Mouse (Mus musculus) MEL (cell line): ENCODE results near the gene Pip5k1c. TPM values are rescaled to one million over a fixed set of nuclear protein-coding genes. Genes with fewer than 3 reads are reported as not detected.

Experiments
- DNase-seq: peaks from one replicate; pipeline ENCODE4 v3.0.0; 2011; ENCODE audit warnings: low read depth, low spot score
- H3K27ac ChIP-seq: 2 replicates; pipeline ENCODE4 v1.5.1; 2012; ENCODE audit warnings: low read depth, mild to moderate bottlenecking, control low read depth, low read length, moderate library complexity; ENCODE audit not compliant: control insufficient read depth
- H3K27me3 ChIP-seq, 2 experiments: fragments of 150-350 bp in 1 of 2; sonication (generic) in 1 of 2; 2 replicates each; pipeline ENCODE4 v1.6.1; 2012; ENCODE audit warnings: low read length in 2 of 2, mild to moderate bottlenecking in 2 of 2, improper control_type of control experiment in 1 of 2, moderate library complexity in 1 of 2; ENCODE audit not compliant: insufficient read depth in 2 of 2, control insufficient read depth in 1 of 2
- H3K36me3 ChIP-seq, 2 experiments: 2 replicates each; pipeline ENCODE4 v1.6.1; 2012 to 2014; ENCODE audit warnings: low read length in 2 of 2, improper control_type of control experiment in 1 of 2, inconsistent platforms in 1 of 2, mild to moderate bottlenecking in 1 of 2; ENCODE audit not compliant: insufficient read depth in 2 of 2, control insufficient read depth in 1 of 2
- H3K4me1 ChIP-seq, 2 experiments: fragments of 150-350 bp in 1 of 2; sonication (generic) in 1 of 2; 2 replicates each; pipeline ENCODE4 v1.6.1; 2012; ENCODE audit warnings: low read length in 2 of 2, improper control_type of control experiment in 1 of 2, mild to moderate bottlenecking in 1 of 2; ENCODE audit not compliant: insufficient read depth in 2 of 2, control insufficient read depth in 1 of 2
- H3K4me3 ChIP-seq, 2 experiments: fragments of 150-350 bp in 1 of 2; sonication (generic) in 1 of 2; 2 replicates each; pipeline ENCODE4 v1.5.1; 2012; ENCODE audit warnings: low read depth in 2 of 2, low read length in 2 of 2, mild to moderate bottlenecking in 2 of 2, moderate library complexity in 2 of 2, control low read depth in 1 of 2, improper control_type of control experiment in 1 of 2; ENCODE audit not compliant: control insufficient read depth in 1 of 2, insufficient read depth in 1 of 2
- H3K79me2 ChIP-seq: 2 replicates; pipeline ENCODE4 v1.6.1; 2012; ENCODE audit warnings: mild to moderate bottlenecking, low read length, moderate library complexity; ENCODE audit not compliant: control insufficient read depth, poor library complexity, insufficient read depth
- H3K9ac ChIP-seq: 2 replicates; pipeline ENCODE4 v1.6.1; 2012; ENCODE audit warnings: low read depth, mild to moderate bottlenecking, control low read depth, low read length, moderate library complexity; ENCODE audit not compliant: control insufficient read depth, poor library complexity, severe bottlenecking
- H3K9me3 ChIP-seq: fragments of 150-350 bp; sonication (generic); replicated peaks from 2 replicates; pipeline ENCODE4 v1.6.1; 2012; ENCODE audit warnings: mild to moderate bottlenecking, low read length, improper control_type of control experiment, moderate library complexity; ENCODE audit not compliant: insufficient read depth
- BHLHE40 ChIP-seq: IDR thresholded peaks from 2 replicates; pipeline ENCODE4 v1.6.1; 2012; ENCODE audit warnings: low read depth, mild to moderate bottlenecking, inconsistent platforms, low read length, improper control_type of control experiment, borderline replicate concordance
- CHD1 ChIP-seq: IDR thresholded peaks from 2 replicates; pipeline ENCODE4 v1.6.1; 2012; ENCODE audit warnings: low read depth, mild to moderate bottlenecking, inconsistent platforms, low read length, improper control_type of control experiment
- CHD2 ChIP-seq: IDR thresholded peaks from 2 replicates; pipeline ENCODE4 v1.6.1; 2011; ENCODE audit warnings: low read length, improper control_type of control experiment
- CTCF ChIP-seq, 3 experiments: IDR thresholded peaks in 2 of 3; conservative IDR thresholded peaks in 1 of 3; 2 replicates each; pipeline ENCODE4 v1.5.1; 2011 to 2012; ENCODE audit warnings: low read length in 3 of 3, low read depth in 2 of 3, mild to moderate bottlenecking in 2 of 3, improper control_type of control experiment in 1 of 3, inconsistent platforms in 1 of 3, mixed read lengths in 1 of 3, moderate library complexity in 1 of 3; ENCODE audit not compliant: control insufficient read depth in 1 of 3, insufficient read depth in 1 of 3, poor library complexity in 1 of 3, severe bottlenecking in 1 of 3
- ELF1 ChIP-seq: IDR thresholded peaks from 2 replicates; pipeline ENCODE4 v1.6.1; 2014; ENCODE audit warnings: low read depth, mild to moderate bottlenecking, inconsistent platforms, low read length, improper control_type of control experiment, moderate library complexity
- GABPA ChIP-seq: IDR thresholded peaks from 2 replicates; pipeline ENCODE4 v1.6.1; 2012; ENCODE audit warnings: low read depth, mild to moderate bottlenecking, inconsistent platforms, low read length, improper control_type of control experiment, moderate library complexity
- MEF2A ChIP-seq: IDR thresholded peaks from 2 replicates; pipeline ENCODE4 v1.6.1; 2014; ENCODE audit warnings: low read depth, mild to moderate bottlenecking, inconsistent platforms, low read length, improper control_type of control experiment; ENCODE audit not compliant: poor library complexity, insufficient replicate concordance, severe bottlenecking; ENCODE audit errors: extremely low read depth
- MXI1 ChIP-seq: IDR thresholded peaks from 2 replicates; pipeline ENCODE4 v1.6.1; 2011; ENCODE audit warnings: mild to moderate bottlenecking, low read depth, low read length, improper control_type of control experiment
- MYB ChIP-seq: IDR thresholded peaks from 2 replicates; pipeline ENCODE4 v1.6.1; 2011; ENCODE audit warnings: mild to moderate bottlenecking, low read depth, low read length, improper control_type of control experiment
- NRF1 ChIP-seq: IDR thresholded peaks from 2 replicates; pipeline ENCODE4 v1.6.1; 2014; ENCODE audit warnings: low read depth, mild to moderate bottlenecking, inconsistent platforms, low read length, improper control_type of control experiment, moderate library complexity; ENCODE audit not compliant: poor library complexity, insufficient read depth, severe bottlenecking
- POLR2AphosphoS2 ChIP-seq: IDR thresholded peaks from 2 replicates; pipeline ENCODE4 v1.6.1; 2011; ENCODE audit warnings: low read length, improper control_type of control experiment
- RCOR1 ChIP-seq: IDR thresholded peaks from 2 replicates; pipeline ENCODE4 v1.6.1; 2012; ENCODE audit warnings: low read depth, mild to moderate bottlenecking, inconsistent platforms, low read length, improper control_type of control experiment
- SMC3 ChIP-seq: IDR thresholded peaks from 2 replicates; pipeline ENCODE4 v1.6.1; 2011; ENCODE audit warnings: low read depth, low read length, improper control_type of control experiment
- TBP ChIP-seq: IDR thresholded peaks from 2 replicates; pipeline ENCODE4 v1.8.0; 2011; ENCODE audit warnings: low read depth, low read length, improper control_type of control experiment
- TCF12 ChIP-seq: IDR thresholded peaks from 2 replicates; pipeline ENCODE4 v1.6.1; 2014; ENCODE audit warnings: low read depth, mild to moderate bottlenecking, inconsistent platforms, low read length, improper control_type of control experiment, moderate library complexity
- USF1 ChIP-seq: IDR thresholded peaks from 2 replicates; pipeline ENCODE4 v1.6.1; 2014; ENCODE audit warnings: low read depth, mild to moderate bottlenecking, inconsistent platforms, low read length, improper control_type of control experiment, moderate library complexity
- ZKSCAN1 ChIP-seq: IDR thresholded peaks from 2 replicates; pipeline ENCODE4 v1.6.1; 2012; ENCODE audit warnings: low read depth, mild to moderate bottlenecking, inconsistent platforms, low read length, improper control_type of control experiment, moderate library complexity
- ZNF384 ChIP-seq: IDR thresholded peaks from 2 replicates; pipeline ENCODE4 v1.6.1; 2012; ENCODE audit warnings: low read depth, mild to moderate bottlenecking, inconsistent platforms, low read length, improper control_type of control experiment
- polyA plus RNA-seq, 2 experiments: library from polyadenylated mRNA; stranded (reverse) in 1 of 2; unstranded in 1 of 2; fragments of >175 nt in 1 of 2; fragments of >200 nt in 1 of 2; gene quantifications; 2 replicates each; pipeline versions ENCODE4 v1.2.1 to v1.2.4; 2012; ENCODE audit warnings: low replicate concordance in 2 of 2, low read depth in 1 of 2; ENCODE audit not compliant: insufficient read length in 2 of 2, insufficient read depth in 1 of 2, missing spikeins in 1 of 2
- total RNA-seq: library from RNA; depleted of rRNA; stranded (reverse); fragments of 300-350 nt; gene quantifications from 2 replicates; pipeline ENCODE4 v1.2.3, GENCODE M21; 2012

Pip5k1c gene
- total and polyA plus RNA-seq, 3 experiments = 14.4 to 40.5 TPM; not detected in 1

- TF ChIP-seq MEF2A (no peak), POLR2AphosphoS2 (no peak), RCOR1 (0 out of 2 replicates have a peak, but pooled peaks have one; percentile 7), USF1 (0 out of 2 replicates have a peak, but pooled peaks have one; percentile 41), MXI1 (peak; percentile 56), ZKSCAN1 (no peak), ZNF384 (peak; percentile 71)
These were observed 6.9 kb upstream of the Pip5k1c start (continued) for GRCm38 (mm10) chr10:81285694-81286450.

DNA sequence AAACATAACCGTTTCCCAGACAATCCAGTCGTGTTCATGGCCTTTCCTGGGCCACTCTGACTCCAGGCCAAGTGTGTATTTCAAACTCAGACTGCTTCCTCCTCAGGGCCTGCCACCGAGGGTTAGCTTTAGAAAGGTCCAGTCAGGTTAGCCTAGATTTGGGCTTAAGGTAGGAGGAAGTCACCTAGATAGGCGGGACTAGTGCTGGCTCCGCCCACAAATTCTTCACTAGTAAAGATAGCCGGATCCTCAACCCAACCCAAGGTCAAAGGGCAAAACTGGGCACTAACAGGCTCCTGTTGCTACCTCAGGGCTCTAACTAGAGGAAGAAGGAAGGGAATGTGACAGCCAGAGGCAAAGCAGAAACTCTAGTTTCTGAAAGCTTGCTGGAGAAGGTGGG lies 6.2 kb upstream of the Pip5k1c start:
- Histone ChIP-seq H3K36me3 (peaks cover 0 to 13% of the 10 kb centered on the region in 2 experiments; a peak in 2 of 4 replicates), H3K9me3 (no peaks in the 10 kb centered on the region), H3K27me3 (no peaks in the 10 kb centered on the region), H3K27ac (no peak overlapping the region), H3K79me2 (no peaks in the 10 kb centered on the region), H3K9ac (peak overlapping the region; percentile 78), H3K4me3 (peak overlapping the region; percentile 48 to 85), H3K4me1 (peaks cover 6 to 18% of the 10 kb centered on the region in 2 experiments)
- TF ChIP-seq SMC3 (no peak), ELF1 (no peak), NRF1 (no peak), CHD1 (no peak), MYB (no peak), GABPA (no peak), CHD2 (no peak), TCF12 (no peak), CTCF (IDR thresholded peaks at IDR 0.05 in 2 of 3, conservative IDR thresholded peaks at IDR 0.05 in 1 of 3; ENCODE audit: control insufficient read depth in 1 of 3, insufficient read depth in 1 of 3, low read depth in 2 of 3, low read length in 3 of 3, poor library complexity in 1 of 3, severe bottlenecking in 1 of 3) (no peak), TBP (no peak), BHLHE40 (no peak), RCOR1 (no peak)
- DNase-seq = peak; percentile 38
